Mouse (Mus musculus): ENCODE results near the gene Pla2g12b. TPM values are rescaled to one million over a fixed set of nuclear protein-coding genes. Genes with fewer than 3 reads are reported as not detected.

Pla2g12b gene
- total RNA-seq, 2 experiments from 2014 or later: not detected

- no peak for ATAC-seq (replicated peaks; ENCODE audit: poor library complexity, severe bottlenecking)
Measured at GRCm38 (mm10) chr10:59459767-59460166, 56.3 kb downstream of the Pla2g12b start.

GRCm38 (mm10) chr10:59462307-59462706 is 58.8 kb downstream of the Pla2g12b start:
- no peak for ATAC-seq (replicated peaks; ENCODE audit: poor library complexity, severe bottlenecking)

- no peak for ATAC-seq (replicated peaks; ENCODE audit: poor library complexity, severe bottlenecking)
Measured at GRCm38 (mm10) chr10:59465546-59465945, 62.1 kb downstream of the Pla2g12b start.

GRCm38 (mm10) chr10:59466626-59467025 is 63.2 kb downstream of the Pla2g12b start:
- ATAC-seq (replicated peaks; ENCODE audit: poor library complexity, severe bottlenecking): no peak

GRCm38 (mm10) chr10:59467297-59467696 is 63.8 kb downstream of the Pla2g12b start:
- ATAC-seq (replicated peaks; ENCODE audit: poor library complexity, severe bottlenecking): no peak

GRCm38 (mm10) chr10:59470451-59470850 is 67.0 kb downstream of the Pla2g12b start:
- ATAC-seq (replicated peaks; ENCODE audit: poor library complexity, severe bottlenecking): no peak

Other genes with a start within 250 kb of the Pla2g12b start
- 8.8 and 11.6 TPM in 2 replicates for gene Sept10, start 181.8 kb upstream of the Pla2g12b start, total RNA-seq (2014; fragmentation: Nextera tagmentation)
- gene Sept10, start 181.8 kb upstream of the Pla2g12b start, total RNA-seq (2017): 7.7 and 17.8 TPM in 2 replicates
- 6.9 and 8.1 TPM in 2 replicates for gene Sowahc, start 181.7 kb upstream of the Pla2g12b start, total RNA-seq (2014; fragmentation: Nextera tagmentation)
- gene Sowahc, start 181.7 kb upstream of the Pla2g12b start, total RNA-seq (2017): 17.2 and 19.6 TPM in 2 replicates
- 18.4 and 23.4 TPM in 2 replicates for gene P4ha1, start 80.4 kb upstream of the Pla2g12b start, total RNA-seq (2014; fragmentation: Nextera tagmentation)
- gene P4ha1, start 80.4 kb upstream of the Pla2g12b start, total RNA-seq (2017): 40.1 and 46.9 TPM in 2 replicates
- gene Gm10273, start 8.0 kb upstream of the Pla2g12b start, total RNA-seq (2014; fragmentation: Nextera tagmentation): 26.0 and 66.7 TPM in 2 replicates
- gene Gm10273, start 8.0 kb upstream of the Pla2g12b start, total RNA-seq (2017): 104 TPM in 2 replicates
- gene Oit3, start 38.1 kb downstream of the Pla2g12b start, total RNA-seq (2014; fragmentation: Nextera tagmentation): 1.8 TPM in 1 of 2 replicates, not detected in the other
- gene Oit3, start 38.1 kb downstream of the Pla2g12b start, total RNA-seq (2017): not detected in 2 replicates
- not detected in 2 replicates for gene Gm10322, start 212.4 kb downstream of the Pla2g12b start, total RNA-seq (2014; fragmentation: Nextera tagmentation)
- gene Gm10322, start 212.4 kb downstream of the Pla2g12b start, total RNA-seq (2017): not detected in 2 replicates
- 29.6 and 40.0 TPM in 2 replicates for gene Mcu, start 213.0 kb downstream of the Pla2g12b start, total RNA-seq (2014; fragmentation: Nextera tagmentation)
- 43.1 and 46.4 TPM in 2 replicates for gene Mcu, start 213.0 kb downstream of the Pla2g12b start, total RNA-seq (2017)